ENCODE assay signal across 8 mouse cellular contexts in genomic region chr1:74948784-74949665, GRCm38 (mm10). TPM values are rescaled to one million over a fixed set of nuclear protein-coding genes. Genes with fewer than 3 reads are reported as not detected.
DNase-seq lines count a peak whose midpoint lies in the region; ATAC-seq lines count a peak whose summit lies in the region.

No protein-coding gene starts in this region.

- no peaks in the 10 kb centered on the region for H3K36me3 ChIP-seq in embryonic facial prominence, embryonic 10.5 days (replicated peaks)
- H3K36me3 ChIP-seq in heart, embryonic 11.5 days (ENCODE audit: control insufficient read depth, insufficient read depth, low read length) = no peaks in the 10 kb centered on the region
- no peaks in the 10 kb centered on the region for H3K36me3 ChIP-seq in kidney, embryonic 14.5 days (ENCODE audit: control insufficient read depth, insufficient read depth, low read length)
- 0 out of 2 replicates have a peak, but pooled peaks cover 7% of the 10 kb centered on the region for H3K36me3 ChIP-seq in liver, embryonic 12.5 days

- H3K4me1 ChIP-seq in embryonic facial prominence, embryonic 10.5 days = peaks cover 39% of the 10 kb centered on the region
- peaks cover 15% of the 10 kb centered on the region; the same call in 1 of the 2 replicates for H3K4me1 ChIP-seq in heart, embryonic 11.5 days (ENCODE audit: control insufficient read depth, insufficient read depth, low read length)
- peaks cover 19% of the 10 kb centered on the region for H3K4me1 ChIP-seq in kidney, embryonic 14.5 days (ENCODE audit: control insufficient read depth, insufficient read depth, low read length)
- H3K4me1 ChIP-seq in liver, embryonic 12.5 days = peaks cover 7% of the 10 kb centered on the region; the same call in 1 of the 2 replicates

- no peaks in the 10 kb centered on the region for H3K9me3 ChIP-seq in embryonic facial prominence, embryonic 10.5 days
- H3K9me3 ChIP-seq in heart, embryonic 11.5 days (replicated peaks; ENCODE audit: control insufficient read depth, low read length) = no peaks in the 10 kb centered on the region
- no peaks in the 10 kb centered on the region for H3K9me3 ChIP-seq in kidney, embryonic 14.5 days (ENCODE audit: control insufficient read depth, low read length)
- no peaks in the 10 kb centered on the region for H3K9me3 ChIP-seq in liver, embryonic 12.5 days (replicated peaks)

- peak; percentile 61 for DNase-seq in A20 (ENCODE audit: low read depth, low spot score)
- DNase-seq in adrenal gland, adult 18-20 months (ENCODE audit: low spot score in 2 of 2) = peak; percentile 65 to 66
- peak; percentile 73 for DNase-seq in embryonic facial prominence, embryonic 10.5 days (ENCODE audit: low spot score)
- peak; percentile 42 for DNase-seq in naive thymus-derived CD4-positive, alpha-beta T cell, adult 2 months (ENCODE audit: low read depth)
- peak; percentile 51 for DNase-seq in thymus, postnatal 25 days

- 3% methylated on average over 20 of the region's 20 CpGs for WGBS in embryonic facial prominence, embryonic 10.5 days
- 2% methylated on average over 20 of the region's 20 CpGs for WGBS in heart, embryonic 11.5 days (ENCODE audit: insufficient replicate concordance)
- WGBS in kidney, embryonic 14.5 days = 2% methylated on average over 20 of the region's 20 CpGs
- WGBS in liver, embryonic 12.5 days (ENCODE audit: insufficient replicate concordance) = 3% methylated on average over 20 of the region's 20 CpGs

- H3K4me2 ChIP-seq in heart, embryonic 11.5 days = peak overlapping the region; percentile 65
- peak overlapping the region; percentile 32 for H3K4me2 ChIP-seq in kidney, embryonic 14.5 days (replicated peaks; ENCODE audit: low read depth, low read length)
- H3K4me2 ChIP-seq in liver, embryonic 12.5 days = peak overlapping the region; percentile 51

- ATAC-seq in heart, embryonic 11.5 days (replicated peaks; ENCODE audit: insufficient number of reproducible peaks, low FRiP score, low TSS enrichment) = no peak
- peak; percentile 37; the same call in 1 of the 2 replicates for ATAC-seq in kidney, embryonic 14.5 days (ENCODE audit: low FRiP score, low TSS enrichment)
- ATAC-seq in liver, embryonic 12.5 days = peak; percentile 33

- peak overlapping the region; percentile 49; the same call in 1 of the 2 replicates for H3K4me3 ChIP-seq in embryonic facial prominence, embryonic 10.5 days
- peak overlapping the region; percentile 2; the same call in 1 of the 2 replicates for H3K4me3 ChIP-seq in heart, embryonic 11.5 days (ENCODE audit: low read depth, low read length)
- H3K4me3 ChIP-seq in kidney, embryonic 14.5 days (ENCODE audit: low read length) = peak overlapping the region; percentile 16; the same call in 1 of the 2 replicates
- H3K4me3 ChIP-seq in liver, embryonic 12.5 days = peak overlapping the region; percentile 48

- no peak overlapping the region for H3K27ac ChIP-seq in embryonic facial prominence, embryonic 10.5 days (replicated peaks)
- H3K27ac ChIP-seq in heart, embryonic 11.5 days (ENCODE audit: low read depth, low read length) = no peak overlapping the region
- no peak overlapping the region for H3K27ac ChIP-seq in kidney, embryonic 14.5 days (ENCODE audit: low read depth, low read length)
- H3K27ac ChIP-seq in liver, embryonic 12.5 days = no peak overlapping the region

- H3K27me3 ChIP-seq in embryonic facial prominence, embryonic 10.5 days (replicated peaks; ENCODE audit: low read depth, poor library complexity, severe bottlenecking) = peaks cover 99% of the 10 kb centered on the region
- H3K27me3 ChIP-seq in heart, embryonic 11.5 days (ENCODE audit: control insufficient read depth, insufficient read depth, low read length) = peaks cover 93% of the 10 kb centered on the region
- H3K27me3 ChIP-seq in kidney, embryonic 14.5 days (ENCODE audit: control insufficient read depth, insufficient read depth, low read length) = peaks cover 92% of the 10 kb centered on the region
- H3K27me3 ChIP-seq in liver, embryonic 12.5 days (replicated peaks) = peaks cover 91% of the 10 kb centered on the region

- no peak overlapping the region for H3K9ac ChIP-seq in heart, embryonic 11.5 days (ENCODE audit: low read depth, low read length)
- H3K9ac ChIP-seq in kidney, embryonic 14.5 days (ENCODE audit: low read depth, low read length) = no peak overlapping the region
- H3K9ac ChIP-seq in liver, embryonic 12.5 days = 0 out of 2 replicates have a peak overlapping the region, but pooled peaks have one; percentile 17

RNA-seq across cellular contexts. Expression of gene Ihh, which starts 2.4 kb away (rescaled TPM):
- total RNA-seq in adrenal gland, adult 18-20 months (2021) = under 1 TPM; 0.13 to 0.20 TPM
- polyA plus RNA-seq in embryonic facial prominence, embryonic 10.5 days (2016; fragmentation: Nextera tagmentation; extraction: Ambion mirVana) = 0.11 TPM in 1 of 2 replicates, not detected in the other
- polyA plus RNA-seq in heart, embryonic 11.5 days (2014; fragmentation: Nextera tagmentation; extraction: Ambion mirVana) = 0.16 and 0.17 TPM in 2 replicates
- 0.43 and 0.84 TPM in 2 replicates for polyA plus RNA-seq in kidney, embryonic 14.5 days (2014; fragmentation: Nextera tagmentation; extraction: Ambion mirVana)
- 2.9 and 3.0 TPM in 2 replicates for polyA plus RNA-seq in liver, embryonic 12.5 days (2016; fragmentation: Nextera tagmentation; extraction: Ambion mirVana)

RNA-seq across cellular contexts. Expression of gene Cfap65, which starts 13.6 kb away (rescaled TPM):
- total RNA-seq in adrenal gland, adult 18-20 months (2021) = not detected
- 0.08 TPM in 1 of 2 replicates, not detected in the other for polyA plus RNA-seq in embryonic facial prominence, embryonic 10.5 days (2016; fragmentation: Nextera tagmentation; extraction: Ambion mirVana)
- polyA plus RNA-seq in heart, embryonic 11.5 days (2014; fragmentation: Nextera tagmentation; extraction: Ambion mirVana) = not detected in 2 replicates
- not detected in 2 replicates for polyA plus RNA-seq in kidney, embryonic 14.5 days (2014; fragmentation: Nextera tagmentation; extraction: Ambion mirVana)
- not detected in 2 replicates for polyA plus RNA-seq in liver, embryonic 12.5 days (2016; fragmentation: Nextera tagmentation; extraction: Ambion mirVana)

RNA-seq across cellular contexts. Expression of gene Cryba2, which starts 56.1 kb away (rescaled TPM):
- total RNA-seq in adrenal gland, adult 18-20 months (2021) = under 1 TPM; 0.58 to 0.76 TPM
- polyA plus RNA-seq in embryonic facial prominence, embryonic 10.5 days (2016; fragmentation: Nextera tagmentation; extraction: Ambion mirVana) = not detected in 2 replicates
- not detected in 2 replicates for polyA plus RNA-seq in heart, embryonic 11.5 days (2014; fragmentation: Nextera tagmentation; extraction: Ambion mirVana)
- not detected in 2 replicates for polyA plus RNA-seq in kidney, embryonic 14.5 days (2014; fragmentation: Nextera tagmentation; extraction: Ambion mirVana)
- not detected in 2 replicates for polyA plus RNA-seq in liver, embryonic 12.5 days (2016; fragmentation: Nextera tagmentation; extraction: Ambion mirVana)
